Mouse (Mus musculus) limb, embryonic 14.5 days (tissue): ENCODE data around the gene Dusp6. TPM values are rescaled to one million over a fixed set of nuclear protein-coding genes. Genes with fewer than 3 reads are reported as not detected.

ENCODE experiments used
- ATAC-seq: fragments of 200-750 bp; cut with Nextera tagmentation; 2 replicates; pipeline ENCODE4 v1.8.0; 2017; ENCODE audit warnings: low read depth, moderate number of reproducible peaks, moderate TSS enrichment; ENCODE audit not compliant: low FRiP score
- DNase-seq: peaks from one replicate; pipeline ENCODE4 v3.0.0-alpha.2; 2015; ENCODE audit warnings: low spot score
- H3K27ac ChIP-seq: fragments of 300-500 bp; sonication (generic); replicated peaks from 2 replicates; pipeline ENCODE4 v1.5.1; 2014; ENCODE audit warnings: low read depth, mild to moderate bottlenecking, low read length, moderate library complexity, mixed read lengths
- H3K27me3 ChIP-seq: fragments of 300-500 bp; sonication (generic); 2 replicates; pipeline ENCODE4 v1.6.1; 2014; ENCODE audit warnings: low read length, mixed read lengths; ENCODE audit not compliant: control insufficient read depth, insufficient read depth
- H3K36me3 ChIP-seq: fragments of 300-500 bp; sonication (generic); 2 replicates; pipeline ENCODE4 v1.6.1; 2014; ENCODE audit warnings: mild to moderate bottlenecking, low read length, moderate library complexity, mixed read lengths; ENCODE audit not compliant: control insufficient read depth, insufficient read depth
- H3K4me1 ChIP-seq: fragments of 300-500 bp; sonication (generic); 2 replicates; pipeline ENCODE4 v1.6.1; 2014; ENCODE audit warnings: antibody characterized with exemption, low read length, mixed read lengths; ENCODE audit not compliant: control insufficient read depth, insufficient read depth
- H3K4me2 ChIP-seq: fragments of 300-500 bp; sonication (generic); replicated peaks from 2 replicates; pipeline ENCODE4 v1.6.1; 2014; ENCODE audit warnings: low read depth, mild to moderate bottlenecking, low read length, moderate library complexity; ENCODE audit not compliant: severe bottlenecking
- H3K4me3 ChIP-seq: fragments of 300-500 bp; sonication (generic); replicated peaks from 2 replicates; pipeline ENCODE4 v1.5.1; 2014; ENCODE audit warnings: low read length
- H3K9ac ChIP-seq: fragments of 300-500 bp; sonication (generic); 2 replicates; pipeline ENCODE4 v1.6.1; 2014; ENCODE audit warnings: mild to moderate bottlenecking, low read depth, low read length, moderate library complexity; ENCODE audit not compliant: severe bottlenecking
- H3K9me3 ChIP-seq: fragments of 300-500 bp; sonication (generic); 2 replicates; pipeline ENCODE4 v1.6.1; 2016; ENCODE audit warnings: low read length; ENCODE audit not compliant: control insufficient read depth
- POLR2A ChIP-seq: fragments of 200-500 bp; IDR thresholded peaks from 2 replicates; pipeline ENCODE4 v1.8.0; 2012; ENCODE audit warnings: inconsistent platforms, mild to moderate bottlenecking, moderate library complexity, borderline replicate concordance; ENCODE audit not compliant: insufficient read depth, insufficient read length; ENCODE audit errors: extremely low read depth
- WGBS: fragments of 180-500 bp; shearing (Covaris S2); extraction: QIAGEN DNeasy Blood & Tissue Kit; methylation state at CpG from one replicate; pipeline ENCODE4 v1.1.7; 2014; 5-methylcytosine and 5-hydroxymethylcytosine counted together
- polyA plus RNA-seq, 2 experiments: library from polyadenylated mRNA; depleted of rRNA in 1 of 2; stranded (reverse) in 1 of 2; unstranded in 1 of 2; fragments of >200 nt; fragmentation: Nextera tagmentation in 1 of 2; extraction: Ambion mirVana in 1 of 2; gene quantifications; 2 replicates each; pipeline versions ENCODE4 v1.2.1 to v1.2.3; 2012 to 2014

The Dusp6 gene
- polyA plus RNA-seq, 2 experiments, result 60.2 to 67.7 TPM

GRCm38 (mm10) chr10:99234336-99234735 lies 28.7 kb upstream of the Dusp6 start:
- Histone ChIP-seq H3K27ac (no peak overlapping the region), H3K4me2 (no peak overlapping the region), H3K36me3 (no peaks in the 10 kb centered on the region), H3K4me3 (no peak overlapping the region), H3K9ac (no peak overlapping the region), H3K9me3 (no peaks in the 10 kb centered on the region), H3K4me1 (peaks cover 8% of the 10 kb centered on the region), H3K27me3 (no peaks in the 10 kb centered on the region)
- no peak for DNase-seq
- no peak for TF ChIP-seq POLR2A
- no peak for ATAC-seq
- WGBS, result 91% methylated on average over 8 of the region's 8 CpGs

DNA sequence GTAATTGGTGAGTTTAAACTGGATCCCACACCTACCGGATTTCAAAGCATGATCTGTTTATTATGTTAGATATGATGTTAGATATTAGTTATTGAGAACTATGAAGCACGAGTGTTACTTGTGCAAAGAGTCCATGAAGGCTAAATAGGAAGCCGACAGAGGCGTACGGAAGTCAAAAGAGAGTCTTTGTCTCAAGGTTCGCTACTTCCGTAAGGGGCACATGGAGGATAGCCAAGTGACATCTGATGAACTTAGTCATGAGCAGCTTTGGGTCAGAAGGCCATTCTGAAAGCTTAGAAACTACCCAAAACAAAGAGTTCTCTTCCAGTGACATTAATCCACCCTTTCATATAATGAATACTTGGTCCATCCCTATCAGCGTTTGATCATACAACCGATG lies 27.9 kb upstream of the Dusp6 start:
- Histone ChIP-seq H3K36me3 (no peaks in the 10 kb centered on the region), H3K4me2 (no peak overlapping the region), H3K9me3 (no peaks in the 10 kb centered on the region), H3K4me1 (0 out of 2 replicates have a peak, but pooled peaks cover 7% of the 10 kb centered on the region), H3K27ac (no peak overlapping the region), H3K9ac (no peak overlapping the region), H3K4me3 (no peak overlapping the region), H3K27me3 (no peaks in the 10 kb centered on the region)
- TF ChIP-seq POLR2A, result no peak
- WGBS, result 90% methylated on average over 9 of the region's 9 CpGs
- DNase-seq, result no peak
- ATAC-seq, result no peak

DNA sequence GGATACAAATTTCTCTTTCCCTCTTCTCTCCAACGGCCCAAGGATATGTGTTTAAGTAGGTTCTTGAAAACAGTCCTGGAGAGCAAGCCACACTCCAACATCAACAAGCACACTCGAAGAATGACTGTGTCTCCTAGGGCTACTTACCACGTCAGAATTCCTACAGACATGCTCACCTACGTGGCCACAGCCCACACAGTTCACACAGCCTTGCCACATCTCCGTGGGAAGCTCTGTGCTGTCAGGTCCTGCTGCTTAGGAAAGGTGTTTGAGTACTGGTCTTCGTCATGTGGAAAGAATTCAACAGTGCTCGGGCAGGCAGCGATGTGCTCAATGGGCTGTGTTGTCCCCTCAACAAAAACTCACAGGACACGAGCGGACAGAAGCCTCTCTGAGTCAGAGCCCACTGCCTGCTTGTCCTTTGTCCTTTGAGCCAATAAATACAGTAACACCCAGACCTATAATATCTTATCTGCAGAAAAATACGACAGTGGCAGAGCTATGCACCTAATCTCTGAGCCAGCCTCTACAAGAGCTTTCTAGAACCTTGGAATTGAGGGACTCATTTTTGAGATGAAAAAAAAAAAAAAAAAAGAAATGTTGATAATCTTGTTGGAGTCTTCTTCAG lies 25.7 kb upstream of the Dusp6 start:
- 0 out of 2 replicates have a peak overlapping the region, but pooled peaks have one; percentile 8 for H3K27ac ChIP-seq
- ATAC-seq, result no peak
- no peaks in the 10 kb centered on the region for H3K36me3 ChIP-seq
- H3K4me3 ChIP-seq, result no peak overlapping the region
- no peaks in the 10 kb centered on the region for H3K27me3 ChIP-seq
- no peak for TF ChIP-seq POLR2A
- 74% methylated on average over 11 of the region's 11 CpGs for WGBS
- H3K4me1 ChIP-seq, result peaks cover 10% of the 10 kb centered on the region; the same call in 1 of the 2 replicates
- no peak for DNase-seq
- no peak overlapping the region for H3K4me2 ChIP-seq
- H3K9me3 ChIP-seq, result no peaks in the 10 kb centered on the region
- H3K9ac ChIP-seq, result no peak overlapping the region

GRCm38 (mm10) chr10:99238537-99238936 lies 24.5 kb upstream of the Dusp6 start:
- ATAC-seq, result no peak
- Histone ChIP-seq H3K9ac (no peak overlapping the region), H3K9me3 (no peaks in the 10 kb centered on the region), H3K36me3 (no peaks in the 10 kb centered on the region), H3K4me3 (no peak overlapping the region), H3K27me3 (no peaks in the 10 kb centered on the region), H3K4me1 (peaks cover 19% of the 10 kb centered on the region; the same call in 1 of the 2 replicates), H3K4me2 (no peak overlapping the region), H3K27ac (no peak overlapping the region)
- 37% methylated on average over 11 of the region's 11 CpGs for WGBS
- peak; percentile 13 for DNase-seq
- TF ChIP-seq POLR2A, result no peak

DNA sequence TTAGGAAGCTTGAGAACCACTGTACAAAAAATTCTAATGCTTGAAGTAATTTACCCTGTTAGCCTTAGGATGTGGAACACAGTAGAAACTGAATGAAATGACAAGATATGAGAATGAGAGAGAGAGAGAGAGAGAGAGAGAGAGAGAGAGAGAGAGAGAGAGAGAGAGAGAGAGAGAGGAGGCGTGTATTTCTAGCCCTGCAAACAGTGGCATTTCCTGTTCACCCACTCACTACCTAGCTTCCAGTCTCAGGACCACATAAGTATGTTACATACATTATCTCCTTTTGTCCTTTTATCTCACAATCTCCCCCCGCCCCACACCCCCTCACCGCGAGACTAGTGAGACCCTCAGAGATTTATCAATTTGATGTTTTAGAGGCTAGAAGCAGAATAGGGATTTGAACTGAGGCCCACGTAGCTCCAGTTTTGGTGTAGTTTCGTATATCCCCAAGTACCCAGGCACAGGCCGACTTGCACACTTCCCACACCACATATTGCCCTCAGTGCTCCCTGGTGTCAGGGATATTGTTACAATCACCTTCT lies 21.7 kb upstream of the Dusp6 start:
- TF ChIP-seq POLR2A, result no peak
- Histone ChIP-seq H3K4me3 (no peak overlapping the region), H3K27me3 (no peaks in the 10 kb centered on the region), H3K4me2 (no peak overlapping the region), H3K9ac (no peak overlapping the region), H3K27ac (peak overlapping the region; percentile 28; the same call in 1 of the 2 replicates), H3K4me1 (peaks cover 23% of the 10 kb centered on the region; the same call in 1 of the 2 replicates), H3K9me3 (no peaks in the 10 kb centered on the region), H3K36me3 (no peaks in the 10 kb centered on the region)
- DNase-seq (no peak), ATAC-seq (no peak)
- 57% methylated on average over 7 of the region's 7 CpGs for WGBS
